Mouse (Mus musculus): Measurements from ENCODE around the gene Nfatc2.

DNA sequence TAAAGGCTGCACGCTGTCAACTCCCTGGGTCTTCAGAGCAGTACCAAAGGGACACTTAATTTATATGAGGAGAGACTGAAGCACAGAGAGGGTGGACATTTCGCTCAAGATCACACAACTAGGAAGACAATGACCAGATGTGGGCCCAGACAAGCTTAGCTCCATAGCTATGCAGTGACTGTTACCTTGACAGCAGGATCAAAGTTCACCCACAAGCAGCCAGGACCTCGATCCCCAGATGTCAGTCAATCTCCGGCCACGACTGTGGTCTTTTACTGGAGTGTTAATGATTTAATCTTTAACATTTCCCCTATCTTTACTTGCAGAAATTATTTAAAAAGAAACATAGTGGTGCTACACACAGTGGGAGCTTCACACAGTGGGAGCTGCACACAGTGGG is 49.1 kb downstream of the Nfatc2 start:
- TF ChIP-seq POLR2A (IDR thresholded peaks at IDR 0.05; ENCODE audit: borderline replicate concordance, extremely low read depth, insufficient read depth, insufficient read length, poor library complexity, severe bottlenecking) (no peak), CTCF (IDR thresholded peaks at IDR 0.05; ENCODE audit: borderline replicate concordance, extremely low read depth, insufficient read depth, insufficient read length) (no peak)
